Mouse (Mus musculus) 3134 (cell line): ENCODE data around the gene Prkacb.

Experiments used
- DNase-seq: peaks from one replicate; pipeline ENCODE4 v3.0.0-alpha.2; 2011; ENCODE audit warnings: low spot score; ENCODE audit not compliant: insufficient read length; ENCODE audit errors: extremely low read depth

The Prkacb gene

GRCm38 (mm10) chr3:146812901-146813393, at the start of gene Prkacb:
Prkacb (minus strand) TSS chr3:146812990.
- DNase-seq: peak; percentile 88

GRCm38 (mm10) chr3:146860308-146860707, 47.5 kb upstream of the Prkacb start:
- no peak for DNase-seq

GRCm38 (mm10) chr3:146857373-146857772, 44.6 kb upstream of the Prkacb start:
- no peak for DNase-seq

GRCm38 (mm10) chr3:146854473-146855087, 41.8 kb upstream of the Prkacb start:
- no peak for DNase-seq

GRCm38 (mm10) chr3:146851966-146852891, 39.4 kb upstream of the Prkacb start, which contains the start of gene Ttll7:
Ttll7 (plus strand) TSS chr3:146852367.
- DNase-seq: peak; percentile 97

- DNase-seq: no peak
Observed at GRCm38 (mm10) chr3:146849360-146849759, 36.6 kb upstream of the Prkacb start.

GRCm38 (mm10) chr3:146848112-146848511, 35.3 kb upstream of the Prkacb start:
- DNase-seq: no peak

GRCm38 (mm10) chr3:146846237-146846636, 33.4 kb upstream of the Prkacb start:
- no peak for DNase-seq

GRCm38 (mm10) chr3:146843470-146843869, 30.7 kb upstream of the Prkacb start:
- no peak for DNase-seq

- no peak for DNase-seq
Observed at GRCm38 (mm10) chr3:146842766-146843165, 30.0 kb upstream of the Prkacb start.

GRCm38 (mm10) chr3:146820718-146821117, 7.9 kb upstream of the Prkacb start:
- DNase-seq: no peak

GRCm38 (mm10) chr3:146813624-146814023, 834 bp upstream of the Prkacb start:
- no peak for DNase-seq

GRCm38 (mm10) chr3:146812041-146812878, 530 bp downstream of the Prkacb start:
- peak; percentile 68 for DNase-seq

- DNase-seq: no peak
Observed at GRCm38 (mm10) chr3:146793554-146794257, 19.1 kb downstream of the Prkacb start.

- no peak for DNase-seq
Observed at GRCm38 (mm10) chr3:146792144-146792748, 20.5 kb downstream of the Prkacb start.

GRCm38 (mm10) chr3:146784233-146784632, 28.6 kb downstream of the Prkacb start:
- DNase-seq: no peak

- DNase-seq: no peak
Observed at GRCm38 (mm10) chr3:146783645-146784225, 29.1 kb downstream of the Prkacb start.

- no peak for DNase-seq
Observed at GRCm38 (mm10) chr3:146782548-146782947, 30.2 kb downstream of the Prkacb start.

- DNase-seq: no peak
Observed at GRCm38 (mm10) chr3:146781131-146781530, 31.7 kb downstream of the Prkacb start.
